Mouse (Mus musculus) ES-E14 (cell line): ENCODE data around the gene Fkbp8. TPM values are rescaled to one million over a fixed set of nuclear protein-coding genes. Genes with fewer than 3 reads are reported as not detected.

Experiments
- DNase-seq: peaks from one replicate; pipeline ENCODE4 v3.0.0-alpha.2; 2013; ENCODE audit warnings: low read depth, low spot score
- H3K27ac ChIP-seq: 2 replicates; pipeline ENCODE4 v1.5.1; 2012; ENCODE audit warnings: low read depth, mild to moderate bottlenecking, low read length, moderate library complexity, mixed read lengths; ENCODE audit not compliant: poor library complexity, insufficient read depth, severe bottlenecking
- H3K36me3 ChIP-seq: 2 replicates; pipeline ENCODE4 v1.6.1; 2012; ENCODE audit warnings: mild to moderate bottlenecking, low read length, moderate library complexity, mixed read lengths; ENCODE audit not compliant: control insufficient read depth, poor library complexity, insufficient read depth, severe bottlenecking
- H3K4me1 ChIP-seq, 2 experiments: fragments of 150-350 bp in 1 of 2; sonication (generic) in 1 of 2; 2 replicates each; pipeline ENCODE4 v1.6.1; 2012; ENCODE audit warnings: low read length in 2 of 2, mild to moderate bottlenecking in 1 of 2, mixed read lengths in 1 of 2; ENCODE audit not compliant: control insufficient read depth in 2 of 2, insufficient read depth in 2 of 2, poor library complexity in 1 of 2
- H3K4me3 ChIP-seq, 2 experiments: fragments of 150-350 bp in 1 of 2; sonication (generic) in 1 of 2; 2 replicates each; pipeline ENCODE4 v1.5.1; 2012; ENCODE audit warnings: low read length in 2 of 2, low read depth in 1 of 2, mild to moderate bottlenecking in 1 of 2, mixed read lengths in 1 of 2; ENCODE audit not compliant: insufficient read depth in 1 of 2, poor library complexity in 1 of 2, severe bottlenecking in 1 of 2
- H3K9ac ChIP-seq: 2 replicates; pipeline ENCODE4 v1.6.1; 2012; ENCODE audit warnings: low read depth, mild to moderate bottlenecking, low read length, mixed read lengths; ENCODE audit not compliant: poor library complexity, insufficient read depth, severe bottlenecking
- H3K9me3 ChIP-seq: fragments of 150-350 bp; sonication (generic); 2 replicates; pipeline ENCODE4 v1.6.1; 2012; ENCODE audit warnings: low read depth, mild to moderate bottlenecking, low read length; ENCODE audit not compliant: control insufficient read depth, insufficient read depth
- CHD2 ChIP-seq: IDR thresholded peaks from 2 replicates; pipeline ENCODE4 v1.6.1; 2014; ENCODE audit warnings: mild to moderate bottlenecking, low read depth, low read length, inconsistent platforms
- HCFC1 ChIP-seq: IDR thresholded peaks from 2 replicates; pipeline ENCODE4 v1.6.1; 2012; ENCODE audit warnings: low read length, inconsistent platforms, borderline replicate concordance; ENCODE audit not compliant: insufficient read depth
- MAFK ChIP-seq: IDR thresholded peaks from 2 replicates; pipeline ENCODE4 v1.6.1; 2014; ENCODE audit warnings: mild to moderate bottlenecking, low read depth, low read length, inconsistent platforms; ENCODE audit not compliant: insufficient read depth
- ZC3H11A ChIP-seq: IDR thresholded peaks from 2 replicates; pipeline ENCODE4 v1.6.1; 2012; ENCODE audit warnings: low read depth, mild to moderate bottlenecking, inconsistent platforms, low read length, borderline replicate concordance
- ZNF384 ChIP-seq: IDR thresholded peaks from 2 replicates; pipeline ENCODE4 v1.6.1; 2012; ENCODE audit warnings: low read depth, low read length, inconsistent platforms
- in situ Hi-C, 2 experiments: fragments of 600-800 bp; cut with MboI; formaldehyde crosslinking; loops; one replicate each; pipeline ENCODE4 v1.15.1; 2025; ENCODE audit warnings: low sequenced_read_pairs in 2 of 2, inconsistent platforms in 1 of 2; ENCODE audit not compliant: unreplicated experiment in 2 of 2
- total RNA-seq: library from RNA; depleted of rRNA; stranded (reverse); fragments of 300-350 nt; gene quantifications from 2 replicates; pipeline ENCODE4 v1.2.3, GENCODE M21; 2012

The Fkbp8 gene
- total RNA-seq, 1 experiment = 252 TPM

- Histone ChIP-seq H3K4me3 (no peak overlapping the region), H3K36me3 (no peaks in the 10 kb centered on the region; the same call in 1 of the 2 replicates), H3K4me1 (peaks cover 1 to 26% of the 10 kb centered on the region in 2 experiments; a peak in 3 of 4 replicates), H3K9me3 (no peaks in the 10 kb centered on the region), H3K27ac (no peak overlapping the region), H3K9ac (no peak overlapping the region)
- TF ChIP-seq ZNF384 (no peak), CHD2 (no peak), HCFC1 (no peak)
- DNase-seq = no peak
- in situ Hi-C loops = no loop called here
Measured at GRCm38 (mm10) chr8:70560096-70560495, 32.6 kb downstream of the Fkbp8 start.

DNA sequence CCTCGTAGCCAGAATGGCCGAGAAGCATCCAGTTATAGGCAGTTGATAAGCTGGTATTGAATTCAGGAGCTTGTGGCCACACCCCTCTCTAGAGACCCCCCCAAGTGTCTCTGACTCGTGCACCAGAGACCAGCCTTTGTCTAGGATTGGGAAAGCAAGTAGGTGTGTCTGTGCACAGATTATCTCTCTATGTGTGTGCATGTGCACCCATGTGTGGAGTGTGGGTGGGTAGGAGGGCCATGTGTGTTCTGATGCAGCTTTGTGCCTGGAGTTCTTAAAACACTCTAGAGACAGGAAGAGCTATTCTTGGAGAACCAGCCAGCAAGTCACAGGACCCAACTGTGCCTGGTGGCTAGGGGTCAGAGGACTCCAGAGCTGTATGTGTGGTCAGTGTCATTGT, 33.0 kb downstream of the Fkbp8 start:
- TF ChIP-seq MAFK (no peak), CHD2 (no peak)
- DNase-seq = no peak
- Histone ChIP-seq H3K9ac (no peak overlapping the region), H3K36me3 (no peaks in the 10 kb centered on the region; the same call in 1 of the 2 replicates), H3K27ac (no peak overlapping the region), H3K4me3 (no peak overlapping the region), H3K4me1 (peaks cover 0 to 25% of the 10 kb centered on the region in 2 experiments; a peak in 2 of 4 replicates), H3K9me3 (no peaks in the 10 kb centered on the region)
- in situ Hi-C loops = no loop called here

DNA sequence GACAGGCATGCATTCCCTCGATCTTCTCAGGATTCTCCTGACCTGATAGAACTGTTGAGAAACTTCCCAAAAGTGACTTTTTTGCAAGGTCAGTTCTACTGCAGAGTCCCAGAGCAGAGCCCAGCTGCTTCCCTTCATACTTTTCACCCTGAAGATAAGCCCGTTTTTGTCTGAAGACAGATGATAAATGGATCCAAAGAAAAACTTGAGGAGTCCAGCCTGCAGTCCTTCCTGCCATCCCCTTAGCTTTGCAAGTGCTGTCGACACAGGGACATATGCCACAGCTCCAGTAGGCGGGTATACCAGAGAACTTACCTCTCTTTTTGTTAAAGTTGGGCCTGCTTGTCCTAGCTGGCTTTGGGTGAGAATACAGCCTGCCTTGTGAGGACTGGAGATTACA, 33.8 kb downstream of the Fkbp8 start:
- no peak overlapping the region for H3K27ac ChIP-seq
- no peak overlapping the region for H3K4me3 ChIP-seq
- H3K36me3 ChIP-seq = no peaks in the 10 kb centered on the region; the same call in 1 of the 2 replicates
- no peaks in the 10 kb centered on the region for H3K9me3 ChIP-seq
- peaks cover 0 to 26% of the 10 kb centered on the region in 2 experiments; a peak in 2 of 4 replicates for H3K4me1 ChIP-seq
- in situ Hi-C loops = no loop called here
- no peak overlapping the region for H3K9ac ChIP-seq
- no peak for DNase-seq
- TF ChIP-seq HCFC1 (no peak), CHD2 (no peak), ZNF384 (no peak), ZC3H11A (no peak), MAFK (no peak)

GRCm38 (mm10) chr8:70561809-70562535, 34.4 kb downstream of the Fkbp8 start:
- H3K4me1 ChIP-seq = peaks cover 0 to 26% of the 10 kb centered on the region in 2 experiments; a peak in 2 of 4 replicates
- no peak overlapping the region for H3K4me3 ChIP-seq
- in situ Hi-C loops = no loop called here
- H3K9me3 ChIP-seq = no peaks in the 10 kb centered on the region
- H3K36me3 ChIP-seq = no peaks in the 10 kb centered on the region; the same call in 1 of the 2 replicates
- DNase-seq = no peak
- H3K9ac ChIP-seq = no peak overlapping the region
- H3K27ac ChIP-seq = no peak overlapping the region
- no peak for TF ChIP-seq ZNF384
- TF ChIP-seq MAFK = no peak
- no peak for TF ChIP-seq ZC3H11A
- TF ChIP-seq CHD2 = no peak
- no peak for TF ChIP-seq HCFC1

DNA sequence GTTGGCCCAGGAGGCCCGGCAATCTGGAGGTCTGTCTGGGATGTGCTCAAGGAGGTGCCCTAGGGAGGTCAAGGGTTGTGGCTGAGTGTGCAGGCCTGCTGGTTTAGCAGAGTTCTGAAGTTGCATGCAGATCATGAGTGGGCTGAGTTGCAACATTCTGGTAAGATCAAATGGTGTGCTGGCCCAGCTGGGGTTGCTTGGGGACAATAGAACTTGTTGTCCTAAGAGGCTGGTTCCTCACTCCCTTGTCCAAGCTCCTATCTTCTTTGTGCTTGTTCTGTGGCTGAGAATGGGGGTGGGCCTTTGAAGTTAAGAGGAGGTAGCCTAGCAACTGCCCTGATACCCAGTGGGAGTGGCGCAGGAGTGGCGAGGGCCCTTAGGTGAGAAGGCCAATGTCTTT, 35.3 kb downstream of the Fkbp8 start:
- no peaks in the 10 kb centered on the region for H3K9me3 ChIP-seq
- in situ Hi-C loops = no loop called here

More for the DNA sequence above, 35.3 kb downstream of the Fkbp8 start:
- Histone ChIP-seq H3K4me1 (peaks cover 0 to 26% of the 10 kb centered on the region in 2 experiments; a peak in 2 of 4 replicates), H3K9ac (no peak overlapping the region), H3K36me3 (no peaks in the 10 kb centered on the region; the same call in 1 of the 2 replicates), H3K27ac (no peak overlapping the region), H3K4me3 (no peak overlapping the region)
- no peak for DNase-seq
- no peak for TF ChIP-seq HCFC1
- TF ChIP-seq ZC3H11A = no peak
- no peak for TF ChIP-seq MAFK
- no peak for TF ChIP-seq ZNF384
- TF ChIP-seq CHD2 = no peak
